Mouse (Mus musculus) adrenal gland, adult 18-20 months (tissue): ENCODE results near the gene Ffar1. TPM values are rescaled to one million over a fixed set of nuclear protein-coding genes. Genes with fewer than 3 reads are reported as not detected.

ENCODE experiments used
- total RNA-seq, 2 experiments: library from RNA; stranded (reverse); gene quantifications; 1 replicate in 1 of 2; 2 replicates in 1 of 2; pipeline ENCODE4 v1.2.3; 2021

The Ffar1 gene
- total RNA-seq, 2 experiments from 2014 or later, result not detected

Other genes with a start within 250 kb of the Ffar1 start
- under 1 TPM; 0.19 to 0.20 TPM for gene Upk1a, start 248.7 kb downstream of the Ffar1 start, total RNA-seq
- 1,000 to 10,000 TPM; 1,148 to 1,842 TPM for gene Cox6b1, start 235.4 kb downstream of the Ffar1 start, total RNA-seq
- not detected for gene Etv2, start 225.7 kb downstream of the Ffar1 start, total RNA-seq
- 10 to 100 TPM; 84.9 to 86.7 TPM for gene Rbm42, start 211.2 kb downstream of the Ffar1 start, total RNA-seq
- 1 to 10 TPM; 6.9 to 7.9 TPM for gene Haus5, start 196.6 kb downstream of the Ffar1 start, total RNA-seq
- gene Pmis2, start 190.0 kb downstream of the Ffar1 start, total RNA-seq, result not detected
- 1 to 10 TPM; 2.7 to 6.4 TPM for gene 2200002J24Rik, start 162.6 kb downstream of the Ffar1 start, total RNA-seq
- gene Atp4a, start 149.4 kb downstream of the Ffar1 start, total RNA-seq, result 1 to 10 TPM; 1.3 to 2.6 TPM
- gene Tmem147, start 132.0 kb downstream of the Ffar1 start, total RNA-seq, result 100 to 1,000 TPM; 197 to 214 TPM
- under 1 TPM in 1 of 2 experiments, not detected in 1; 0.20 TPM for gene Gapdhs, start 117.9 kb downstream of the Ffar1 start, total RNA-seq
- gene Sbsn, start 110.1 kb downstream of the Ffar1 start, total RNA-seq, result 100 to 1,000 TPM; 145 to 483 TPM
- gene Dmkn, start 97.8 kb downstream of the Ffar1 start, total RNA-seq, result 1 to 10 TPM; 4.2 to 6.0 TPM
- gene Krtdap, start 73.7 kb downstream of the Ffar1 start, total RNA-seq, result 1 to 10 TPM in 1 of 2 experiments, not detected in 1; 2.5 TPM
- gene Ffar2, start 37.8 kb downstream of the Ffar1 start, total RNA-seq, result 10 to 100 TPM in 1 of 2 experiments, 1 to 10 TPM in 1; 1.6 to 10.5 TPM
- gene Ffar3, start 5.4 kb downstream of the Ffar1 start, total RNA-seq, result under 1 TPM; 0.23 to 0.26 TPM
- under 1 TPM; 0.70 TPM for gene Cd22, start 18.8 kb upstream of the Ffar1 start, total RNA-seq
- gene Mag, start 53.3 kb upstream of the Ffar1 start, total RNA-seq, result under 1 TPM; 0.38 to 0.40 TPM
- gene Hamp2, start 63.1 kb upstream of the Ffar1 start, total RNA-seq, result 1 to 10 TPM in 1 of 2 experiments, not detected in 1; 3.4 TPM
- gene Hamp, start 82.5 kb upstream of the Ffar1 start, total RNA-seq, result 1 to 10 TPM in 1 of 2 experiments, not detected in 1; 4.3 TPM
- gene Usf2, start 95.2 kb upstream of the Ffar1 start, total RNA-seq, result 100 to 1,000 TPM; 104 to 122 TPM
- 10 to 100 TPM in 1 of 2 experiments, 1 to 10 TPM in 1; 6.8 to 19.1 TPM for gene Lsr, start 111.9 kb upstream of the Ffar1 start, total RNA-seq
- under 1 TPM; 0.61 to 0.66 TPM for gene Fam187b, start 112.2 kb upstream of the Ffar1 start, total RNA-seq
- gene Fxyd5, start 180.9 kb upstream of the Ffar1 start, total RNA-seq, result 10 to 100 TPM; 45.1 to 82.7 TPM
- gene Fxyd7, start 189.9 kb upstream of the Ffar1 start, total RNA-seq, result 1 to 10 TPM; 1.9 to 2.3 TPM
- 100 to 1,000 TPM; 193 to 280 TPM for gene Fxyd1, start 195.6 kb upstream of the Ffar1 start, total RNA-seq
- 1 to 10 TPM; 3.0 to 8.1 TPM for gene Lgi4, start 197.8 kb upstream of the Ffar1 start, total RNA-seq
- gene Fxyd3, start 215.1 kb upstream of the Ffar1 start, total RNA-seq, result 1 to 10 TPM; 1.4 to 4.4 TPM